Mouse (Mus musculus): Measurements from ENCODE around the gene Rhoh. TPM values are rescaled to one million over a fixed set of nuclear protein-coding genes. Genes with fewer than 3 reads are reported as not detected.
A peak's percentile ranks its signal among the peaks of the same experiment; 100 is the strongest.

Gene Rhoh
- 1 to 10 TPM in 1 of 2 experiments, under 1 TPM in 1; 0.69 to 1.1 TPM for total RNA-seq (2021)

- intact Hi-C loops (cut with DNase I): no loop called here
- no peak for DNase-seq (ENCODE audit: low spot score in 2 of 2)
Measured at GRCm38 (mm10) chr5:65861154-65861944, at the start of gene Rhoh. Rhoh (plus strand) TSS chr5:65861213.

GRCm38 (mm10) chr5:65823601-65824133, 37.3 kb upstream of the Rhoh start:
- peak; percentile 10 to 34 for DNase-seq (ENCODE audit: low spot score in 2 of 2)
- intact Hi-C loops (cut with DNase I): loop anchor here (2.0 to 5.0 kb wide), 2 partner anchors 115 to 134 kb away; no protein-coding TSS in a partner anchor

GRCm38 (mm10) chr5:65826476-65826875, 34.5 kb upstream of the Rhoh start:
- intact Hi-C loops (cut with DNase I): no loop called here
- no peak for DNase-seq (ENCODE audit: low spot score in 2 of 2)

GRCm38 (mm10) chr5:65827102-65827501, 33.9 kb upstream of the Rhoh start:
- DNase-seq (ENCODE audit: low spot score in 2 of 2): no peak
- intact Hi-C loops (cut with DNase I): no loop called here

DNA sequence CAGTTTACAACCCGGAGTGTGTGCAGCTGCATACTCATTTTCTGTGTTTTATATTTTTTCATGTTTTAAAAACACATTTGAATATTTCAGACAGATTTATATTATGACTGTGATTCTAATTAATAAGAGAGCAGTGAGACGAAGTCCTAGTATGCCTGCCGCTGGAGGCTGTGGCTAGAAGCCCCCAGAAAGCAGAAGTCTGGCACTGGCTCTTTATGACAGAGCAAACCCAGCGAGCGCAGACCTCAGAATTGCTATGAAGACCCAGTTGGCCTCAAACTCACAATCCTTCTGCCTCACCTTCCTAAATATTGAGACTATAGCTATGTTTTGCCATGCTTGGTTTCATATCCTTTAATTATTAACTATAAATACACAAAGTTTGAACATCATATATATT, 32.8 kb upstream of the Rhoh start:
- intact Hi-C loops (cut with DNase I): no loop called here
- DNase-seq (ENCODE audit: low spot score in 2 of 2): no peak

- DNase-seq (ENCODE audit: low spot score in 2 of 2): no peak
- intact Hi-C loops (cut with DNase I): no loop called here
Measured at GRCm38 (mm10) chr5:65829059-65829458, 32.0 kb upstream of the Rhoh start.

DNA sequence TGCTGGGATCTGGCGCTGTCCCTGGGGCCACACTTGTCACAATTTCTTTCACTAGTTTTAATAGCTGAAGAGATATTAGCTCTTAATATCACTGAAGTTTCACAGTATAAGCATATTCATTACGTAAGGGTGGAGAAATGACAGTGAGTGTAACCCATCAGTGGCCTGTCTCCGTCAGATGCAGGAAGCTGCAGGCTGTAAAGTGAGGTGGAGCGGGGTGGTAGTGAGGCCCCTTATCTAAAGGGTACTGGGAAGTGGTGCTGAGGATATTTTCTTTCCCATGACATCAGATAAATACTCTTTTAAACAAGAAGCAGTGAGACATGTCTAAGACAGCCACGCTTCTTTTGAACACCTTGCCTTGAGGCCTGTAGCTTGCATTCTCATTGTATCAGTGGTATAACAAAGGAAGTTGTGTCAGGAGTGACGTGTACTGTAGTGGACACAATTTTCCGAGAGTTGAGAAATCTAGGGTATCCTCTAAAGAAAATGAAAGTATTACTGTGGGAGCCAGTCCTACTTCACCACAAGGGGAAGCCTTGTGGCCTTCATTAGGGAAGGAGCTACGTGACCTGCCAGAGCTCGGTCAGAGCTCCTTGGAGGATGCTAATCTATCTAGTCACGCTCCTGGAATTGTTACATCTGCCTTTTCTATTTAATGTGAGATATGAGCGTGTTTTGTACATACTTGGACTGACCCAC, 28.9 kb upstream of the Rhoh start:
- intact Hi-C loops (cut with DNase I): no loop called here
- DNase-seq (ENCODE audit: low spot score in 2 of 2): no peak

- DNase-seq (ENCODE audit: low spot score in 2 of 2): no peak
- intact Hi-C loops (cut with DNase I): no loop called here
Measured at GRCm38 (mm10) chr5:65833092-65833491, 27.9 kb upstream of the Rhoh start.

GRCm38 (mm10) chr5:65833766-65834498, 27.1 kb upstream of the Rhoh start:
- intact Hi-C loops (cut with DNase I): no loop called here

GRCm38 (mm10) chr5:65838053-65838452, 23.0 kb upstream of the Rhoh start:
- intact Hi-C loops (cut with DNase I): no loop called here
- no peak for DNase-seq (ENCODE audit: low spot score in 2 of 2)

More at GRCm38 (mm10) chr5:65833766-65834498, 27.1 kb upstream of the Rhoh start:
- DNase-seq (ENCODE audit: low spot score in 2 of 2): no peak

GRCm38 (mm10) chr5:65842947-65843346, 18.1 kb upstream of the Rhoh start:
- no peak for DNase-seq (ENCODE audit: low spot score in 2 of 2)
- intact Hi-C loops (cut with DNase I): no loop called here

- intact Hi-C loops (cut with DNase I): no loop called here
- DNase-seq (ENCODE audit: low spot score in 2 of 2): no peak
Measured at GRCm38 (mm10) chr5:65846534-65846933, 14.5 kb upstream of the Rhoh start.

GRCm38 (mm10) chr5:65846958-65847357, 14.1 kb upstream of the Rhoh start:
- intact Hi-C loops (cut with DNase I): no loop called here
- DNase-seq (ENCODE audit: low spot score in 2 of 2): no peak

DNA sequence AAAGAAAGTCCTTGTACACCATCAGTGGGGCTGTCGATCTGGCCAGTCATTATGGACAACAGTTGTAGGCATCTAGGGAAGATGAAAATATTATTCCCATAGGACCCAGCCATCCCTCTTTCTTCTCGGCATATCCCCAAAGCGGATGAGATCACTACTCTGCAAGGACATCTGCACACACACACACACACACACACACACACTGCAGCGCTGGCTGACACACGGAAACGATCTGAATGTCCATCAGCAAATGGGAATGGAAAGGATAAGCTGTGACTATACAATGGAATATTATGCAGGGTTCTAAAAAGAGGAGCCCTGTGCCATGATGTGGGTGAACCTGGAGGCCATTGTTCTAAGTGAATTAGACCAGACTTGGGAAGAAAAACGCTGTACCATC, 13.4 kb upstream of the Rhoh start:
- intact Hi-C loops (cut with DNase I): no loop called here
- no peak for DNase-seq (ENCODE audit: low spot score in 2 of 2)

DNA sequence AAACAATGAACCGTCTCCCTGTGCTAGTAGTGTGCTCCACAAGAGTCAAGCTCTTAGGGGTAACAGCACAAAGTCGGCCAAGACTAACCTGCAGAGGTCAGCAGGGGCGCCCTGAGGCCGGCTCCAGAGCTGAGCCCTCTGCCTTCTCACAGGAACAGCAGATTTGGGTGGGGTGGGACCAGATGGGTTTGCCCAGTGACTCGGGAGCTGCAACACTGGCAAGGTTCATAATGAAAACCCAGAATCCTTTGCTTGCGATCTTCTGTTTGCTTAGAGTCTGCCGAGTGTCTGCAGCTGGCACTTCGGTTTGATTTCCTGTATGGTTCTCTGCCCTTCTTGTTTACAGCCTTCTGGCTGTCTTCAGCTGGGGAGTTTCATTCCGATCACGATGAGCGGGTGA, 10.2 kb upstream of the Rhoh start:
- intact Hi-C loops (cut with DNase I): no loop called here
- no peak for DNase-seq (ENCODE audit: low spot score in 2 of 2)

DNA sequence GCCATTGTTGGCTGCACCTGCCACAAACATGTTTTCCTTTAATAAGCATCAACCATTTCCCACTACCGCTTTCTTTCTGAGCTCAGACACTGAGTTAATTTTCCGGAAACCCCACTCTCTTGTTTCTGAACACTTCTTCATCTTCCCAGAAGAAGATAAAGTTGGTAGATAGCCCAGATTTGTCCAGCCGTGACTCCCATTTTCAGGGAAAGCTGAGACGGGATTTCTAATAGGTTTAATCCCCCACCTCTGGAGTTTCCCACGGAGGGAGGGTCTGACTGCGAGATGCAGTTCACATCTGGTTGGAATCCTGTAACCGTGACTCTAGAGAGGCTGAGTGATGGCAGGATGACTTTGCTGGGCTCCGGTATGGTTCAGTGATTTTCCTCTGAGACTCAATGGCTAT, 6.2 kb upstream of the Rhoh start:
- DNase-seq (ENCODE audit: low spot score in 2 of 2): no peak
- intact Hi-C loops (cut with DNase I): no loop called here

- intact Hi-C loops (cut with DNase I): no loop called here
- DNase-seq (ENCODE audit: low spot score in 2 of 2): no peak
Measured at GRCm38 (mm10) chr5:65855571-65855970, 5.4 kb upstream of the Rhoh start.

DNA sequence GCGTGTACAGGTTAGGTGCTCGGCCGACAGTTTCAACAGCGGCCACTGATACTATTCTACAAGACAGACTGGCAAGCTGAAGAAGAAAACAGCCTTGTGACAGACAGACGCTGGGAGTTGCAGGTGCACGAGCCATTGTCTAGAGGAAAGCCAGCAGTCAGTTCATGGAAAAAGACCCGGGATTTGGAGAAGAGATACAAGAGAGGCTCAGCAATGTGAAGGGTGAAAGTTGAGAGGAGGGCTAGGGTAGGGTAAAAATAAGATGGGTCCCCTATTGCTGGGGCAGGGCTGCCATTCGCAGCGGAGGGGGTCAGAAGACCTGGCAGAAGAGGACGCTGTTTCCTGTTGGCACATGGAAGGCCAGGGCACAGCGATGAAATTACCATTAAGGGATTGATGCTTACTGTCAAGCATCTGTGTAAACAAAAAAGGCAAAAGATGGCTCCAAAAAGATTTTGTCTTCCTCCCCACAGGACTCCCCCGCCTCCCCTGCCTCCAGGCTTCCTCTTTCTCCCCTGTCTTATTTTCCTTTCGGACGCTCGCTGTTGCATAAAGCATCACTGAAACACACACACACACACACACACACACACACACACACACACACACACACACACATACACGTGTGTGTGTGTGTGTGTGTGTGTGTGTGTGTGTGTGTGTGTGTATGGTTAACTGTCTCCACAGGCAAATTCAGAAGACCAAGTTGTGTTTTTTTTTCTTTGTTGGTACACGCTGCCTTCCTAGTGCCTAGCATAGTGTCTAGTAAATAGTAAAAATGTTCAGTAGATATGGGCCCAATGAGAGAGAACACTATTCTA, 4.2 kb upstream of the Rhoh start:
- intact Hi-C loops (cut with DNase I): no loop called here

DNA sequence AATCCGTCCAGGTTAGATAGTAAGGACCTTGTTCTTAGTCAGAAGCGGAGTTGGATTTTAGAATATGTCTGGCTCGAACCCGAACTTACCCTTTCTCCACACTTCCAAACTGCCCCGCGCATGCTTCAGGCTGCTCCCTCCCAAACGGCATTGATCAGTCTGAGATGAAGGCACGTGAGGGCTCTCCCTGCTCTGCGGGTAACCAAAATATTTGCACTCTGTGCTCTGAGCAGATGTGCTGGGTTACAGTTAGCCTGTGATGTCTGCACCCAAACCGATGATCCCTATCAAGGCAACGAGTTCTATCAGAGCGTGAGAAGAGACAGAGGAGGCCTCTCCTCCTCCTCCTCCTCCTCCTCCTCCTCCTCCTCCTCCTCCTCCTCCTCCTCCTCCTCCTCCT, 3.1 kb upstream of the Rhoh start:
- intact Hi-C loops (cut with DNase I): no loop called here
- DNase-seq (ENCODE audit: low spot score in 2 of 2): no peak

More for the DNA sequence above, 4.2 kb upstream of the Rhoh start:
- DNase-seq (ENCODE audit: low spot score in 2 of 2): no peak
